Mouse (Mus musculus): Measurements from ENCODE around the gene Tenm2. TPM values are rescaled to one million over a fixed set of nuclear protein-coding genes. Genes with fewer than 3 reads are reported as not detected.

The Tenm2 gene
- polyA plus RNA-seq, 1 experiment from 2014 or later: 8.6 TPM

- Histone ChIP-seq H3K27me3 (replicated peaks) (no peaks in the 10 kb centered on the region), H3K4me3 (no peak overlapping the region), H3K4me1 (no peaks in the 10 kb centered on the region), H3K9ac (no peak overlapping the region), H3K27ac (no peak overlapping the region), H3K9me3 (no peaks in the 10 kb centered on the region), H3K36me3 (no peaks in the 10 kb centered on the region), H3K4me2 (replicated peaks) (no peak overlapping the region)
- ATAC-seq (ENCODE audit: low FRiP score, low read depth): no peak
- 26% methylated on average over 3 of the region's 3 CpGs for WGBS
Measured at GRCm38 (mm10) chr11:37065459-37065858, 170.3 kb downstream of the Tenm2 start.

- no peak overlapping the region for H3K4me2 ChIP-seq (replicated peaks)
- no peak overlapping the region for H3K9ac ChIP-seq
- H3K4me1 ChIP-seq: no peaks in the 10 kb centered on the region
- no peak overlapping the region for H3K4me3 ChIP-seq
- H3K27me3 ChIP-seq (replicated peaks): no peaks in the 10 kb centered on the region
- 59% methylated on average over 5 of the region's 5 CpGs for WGBS
- ATAC-seq (ENCODE audit: low FRiP score, low read depth): no peak
- H3K9me3 ChIP-seq: no peaks in the 10 kb centered on the region
- H3K27ac ChIP-seq: no peak overlapping the region
- H3K36me3 ChIP-seq: no peaks in the 10 kb centered on the region
Measured at GRCm38 (mm10) chr11:37046671-37047070, 189.1 kb downstream of the Tenm2 start.

GRCm38 (mm10) chr11:37041259-37041658, 194.5 kb downstream of the Tenm2 start:
- 81% methylated on average over 4 of the region's 4 CpGs for WGBS
- no peak for ATAC-seq (ENCODE audit: low FRiP score, low read depth)
- Histone ChIP-seq H3K4me2 (replicated peaks) (no peak overlapping the region), H3K4me1 (no peaks in the 10 kb centered on the region), H3K9me3 (no peaks in the 10 kb centered on the region), H3K27ac (no peak overlapping the region), H3K9ac (no peak overlapping the region), H3K36me3 (no peaks in the 10 kb centered on the region), H3K4me3 (no peak overlapping the region), H3K27me3 (replicated peaks) (no peaks in the 10 kb centered on the region)

GRCm38 (mm10) chr11:37039283-37039682, 196.5 kb downstream of the Tenm2 start:
- ATAC-seq (ENCODE audit: low FRiP score, low read depth): no peak
- no peaks in the 10 kb centered on the region for H3K27me3 ChIP-seq (replicated peaks)
- H3K9me3 ChIP-seq: no peaks in the 10 kb centered on the region
- no peak overlapping the region for H3K27ac ChIP-seq
- 84% methylated on average over 3 of the region's 3 CpGs for WGBS
- H3K4me1 ChIP-seq: no peaks in the 10 kb centered on the region
- H3K36me3 ChIP-seq: no peaks in the 10 kb centered on the region
- no peak overlapping the region for H3K4me2 ChIP-seq (replicated peaks)
- H3K9ac ChIP-seq: no peak overlapping the region
- H3K4me3 ChIP-seq: no peak overlapping the region

- H3K36me3 ChIP-seq: no peaks in the 10 kb centered on the region
- no peak overlapping the region for H3K4me3 ChIP-seq
- no peaks in the 10 kb centered on the region for H3K4me1 ChIP-seq
- WGBS: 46% methylated on average over 7 of the region's 7 CpGs
- no peaks in the 10 kb centered on the region for H3K27me3 ChIP-seq (replicated peaks)
- no peak for ATAC-seq (ENCODE audit: low FRiP score, low read depth)
- H3K27ac ChIP-seq: no peak overlapping the region
- no peak overlapping the region for H3K4me2 ChIP-seq (replicated peaks)
- H3K9ac ChIP-seq: no peak overlapping the region
- H3K9me3 ChIP-seq: no peaks in the 10 kb centered on the region
Measured at GRCm38 (mm10) chr11:37031305-37032055, 204.3 kb downstream of the Tenm2 start.

- Histone ChIP-seq H3K4me3 (no peak overlapping the region), H3K9ac (no peak overlapping the region), H3K27ac (no peak overlapping the region), H3K9me3 (no peaks in the 10 kb centered on the region), H3K4me2 (replicated peaks) (no peak overlapping the region), H3K36me3 (no peaks in the 10 kb centered on the region), H3K4me1 (no peaks in the 10 kb centered on the region), H3K27me3 (replicated peaks) (no peaks in the 10 kb centered on the region)
- ATAC-seq (ENCODE audit: low FRiP score, low read depth): no peak
- 80% methylated on average over 1 of the region's 1 CpGs for WGBS
Measured at GRCm38 (mm10) chr11:37011900-37012299, 223.9 kb downstream of the Tenm2 start.

GRCm38 (mm10) chr11:37009243-37009642, 226.5 kb downstream of the Tenm2 start:
- 48% methylated on average over 1 of the region's 1 CpGs for WGBS
- no peak overlapping the region for H3K4me2 ChIP-seq (replicated peaks)
- H3K9me3 ChIP-seq: no peaks in the 10 kb centered on the region
- no peaks in the 10 kb centered on the region for H3K4me1 ChIP-seq
- H3K4me3 ChIP-seq: no peak overlapping the region
- no peak overlapping the region for H3K27ac ChIP-seq
- no peak for ATAC-seq (ENCODE audit: low FRiP score, low read depth)
- no peaks in the 10 kb centered on the region for H3K27me3 ChIP-seq (replicated peaks)
- no peak overlapping the region for H3K9ac ChIP-seq
- H3K36me3 ChIP-seq: no peaks in the 10 kb centered on the region

GRCm38 (mm10) chr11:36997668-36998067, 238.1 kb downstream of the Tenm2 start:
- Histone ChIP-seq H3K27ac (no peak overlapping the region), H3K9me3 (no peaks in the 10 kb centered on the region), H3K4me1 (no peaks in the 10 kb centered on the region), H3K36me3 (no peaks in the 10 kb centered on the region), H3K4me3 (no peak overlapping the region), H3K4me2 (replicated peaks) (no peak overlapping the region), H3K9ac (no peak overlapping the region), H3K27me3 (replicated peaks) (no peaks in the 10 kb centered on the region)
- no peak for ATAC-seq (ENCODE audit: low FRiP score, low read depth)
- WGBS: 40% methylated on average over 3 of the region's 3 CpGs

- 72% methylated on average over 3 of the region's 3 CpGs for WGBS
- Histone ChIP-seq H3K27me3 (replicated peaks) (no peaks in the 10 kb centered on the region), H3K9ac (no peak overlapping the region)
Measured at GRCm38 (mm10) chr11:36990895-36991294, 244.9 kb downstream of the Tenm2 start.

GRCm38 (mm10) chr11:36988776-36989565, 246.8 kb downstream of the Tenm2 start:
- no peaks in the 10 kb centered on the region for H3K36me3 ChIP-seq
- no peak overlapping the region for H3K4me2 ChIP-seq (replicated peaks)
- no peaks in the 10 kb centered on the region for H3K9me3 ChIP-seq
- H3K27me3 ChIP-seq (replicated peaks): no peaks in the 10 kb centered on the region
- no peak overlapping the region for H3K4me3 ChIP-seq
- ATAC-seq (ENCODE audit: low FRiP score, low read depth): 0 out of 2 replicates have a peak, but pooled peaks have one; percentile 56
- no peak overlapping the region for H3K9ac ChIP-seq
- 0 out of 2 replicates have a peak, but pooled peaks cover 2% of the 10 kb centered on the region for H3K4me1 ChIP-seq
- 54% methylated on average over 5 of the region's 5 CpGs for WGBS
- no peak overlapping the region for H3K27ac ChIP-seq

More at GRCm38 (mm10) chr11:36990895-36991294, 244.9 kb downstream of the Tenm2 start:
- H3K4me3 ChIP-seq: no peak overlapping the region
- no peaks in the 10 kb centered on the region for H3K36me3 ChIP-seq
- H3K4me2 ChIP-seq (replicated peaks): no peak overlapping the region
- H3K9me3 ChIP-seq: no peaks in the 10 kb centered on the region
- no peak overlapping the region for H3K27ac ChIP-seq
- H3K4me1 ChIP-seq: 0 out of 2 replicates have a peak, but pooled peaks cover 2% of the 10 kb centered on the region
- ATAC-seq (ENCODE audit: low FRiP score, low read depth): no peak

GRCm38 (mm10) chr11:36974142-36974541, 261.6 kb downstream of the Tenm2 start:
- WGBS: 63% methylated on average over 2 of the region's 2 CpGs
- no peak for ATAC-seq (ENCODE audit: low FRiP score, low read depth)
- H3K4me1 ChIP-seq: no peaks in the 10 kb centered on the region
- H3K27ac ChIP-seq: no peak overlapping the region
- no peak overlapping the region for H3K4me3 ChIP-seq
- no peaks in the 10 kb centered on the region for H3K9me3 ChIP-seq
- H3K4me2 ChIP-seq (replicated peaks): no peak overlapping the region
- H3K36me3 ChIP-seq: no peaks in the 10 kb centered on the region
- no peak overlapping the region for H3K9ac ChIP-seq
- no peaks in the 10 kb centered on the region for H3K27me3 ChIP-seq (replicated peaks)

GRCm38 (mm10) chr11:36958102-36958501, 277.7 kb downstream of the Tenm2 start:
- no peak for ATAC-seq (ENCODE audit: low FRiP score, low read depth)
- no peak overlapping the region for H3K4me2 ChIP-seq (replicated peaks)
- no peak overlapping the region for H3K27ac ChIP-seq
- no peaks in the 10 kb centered on the region for H3K9me3 ChIP-seq
- no peak overlapping the region for H3K4me3 ChIP-seq
- 80% methylated on average over 5 of the region's 5 CpGs for WGBS
- H3K4me1 ChIP-seq: no peaks in the 10 kb centered on the region
- H3K9ac ChIP-seq: no peak overlapping the region
- H3K36me3 ChIP-seq: no peaks in the 10 kb centered on the region
- H3K27me3 ChIP-seq (replicated peaks): no peaks in the 10 kb centered on the region
